Mouse (Mus musculus) stomach, embryonic 14.5 days (tissue): ENCODE data around the gene Metap1d. TPM values are rescaled to one million over a fixed set of nuclear protein-coding genes. Genes with fewer than 3 reads are reported as not detected.

Experiments used
- ATAC-seq: fragments of 200-750 bp; cut with Nextera tagmentation; 2 replicates; pipeline ENCODE4 v1.8.0; 2017; ENCODE audit warnings: low read depth, moderate TSS enrichment; ENCODE audit not compliant: insufficient number of reproducible peaks, insufficient read depth, low FRiP score
- H3K27ac ChIP-seq: fragments of 300-500 bp; sonication (generic); 2 replicates; pipeline ENCODE4 v1.5.1; 2014; ENCODE audit warnings: mild to moderate bottlenecking, low read length, moderate library complexity, mixed read lengths
- H3K27me3 ChIP-seq: fragments of 300-500 bp; sonication (generic); 2 replicates; pipeline ENCODE4 v1.6.1; 2014; ENCODE audit warnings: low read length, control low read depth, mixed read lengths; ENCODE audit not compliant: control insufficient read depth, insufficient read depth
- H3K36me3 ChIP-seq: fragments of 300-500 bp; sonication (generic); 2 replicates; pipeline ENCODE4 v1.6.1; 2014; ENCODE audit warnings: mild to moderate bottlenecking, control low read depth, low read length, moderate library complexity, mixed read lengths; ENCODE audit not compliant: control insufficient read depth, insufficient read depth
- H3K4me1 ChIP-seq: fragments of 300-500 bp; sonication (generic); 2 replicates; pipeline ENCODE4 v1.6.1; 2014; ENCODE audit warnings: low read length, control low read depth, mixed read lengths; ENCODE audit not compliant: control insufficient read depth, insufficient read depth
- H3K4me2 ChIP-seq: fragments of 300-500 bp; sonication (generic); replicated peaks from 2 replicates; pipeline ENCODE4 v1.6.1; 2014; ENCODE audit warnings: low read depth, low read length, control low read depth
- H3K4me3 ChIP-seq: fragments of 300-500 bp; sonication (generic); 2 replicates; pipeline ENCODE4 v1.5.1; 2014; ENCODE audit warnings: low read depth, low read length, control low read depth
- H3K9ac ChIP-seq: fragments of 300-500 bp; sonication (generic); replicated peaks from 2 replicates; pipeline ENCODE4 v1.6.1; 2014; ENCODE audit warnings: low read depth, mild to moderate bottlenecking, control low read depth, low read length, moderate library complexity, mixed read lengths
- H3K9me3 ChIP-seq: fragments of 300-500 bp; sonication (generic); 2 replicates; pipeline ENCODE4 v1.6.1; 2016; ENCODE audit warnings: low read depth, low read length, control low read depth; ENCODE audit not compliant: control insufficient read depth
- WGBS: fragments of 180-500 bp; shearing (Covaris S2); extraction: QIAGEN DNeasy Blood & Tissue Kit; methylation state at CpG from one replicate; pipeline ENCODE4 v1.1.7; 2014; 5-methylcytosine and 5-hydroxymethylcytosine counted together
- polyA plus RNA-seq: library from polyadenylated mRNA; unstranded; fragments of >200 nt; fragmentation: Nextera tagmentation; extraction: Ambion mirVana; gene quantifications from 2 replicates; pipeline ENCODE4 v1.2.1, GENCODE M21; 2014

Gene Metap1d
- polyA plus RNA-seq, result 46.9 and 52.9 TPM in 2 replicates

GRCm38 (mm10) chr2:71453161-71453916 lies at the start of gene Metap1d:
Gene Metap1d (plus strand): TSS chr2:71453276.
- Histone ChIP-seq H3K27me3 (0 out of 2 replicates have a peak, but pooled peaks cover 4% of the 10 kb centered on the region), H3K9me3 (no peaks in the 10 kb centered on the region), H3K4me1 (no peaks in the 10 kb centered on the region), H3K27ac (no peak within 1 kb of the TSS), H3K36me3 (no peaks in the 10 kb centered on the region), H3K9ac (peak within 1 kb of the TSS; percentile 19; the same call in 1 of the 2 replicates), H3K4me3 (peak within 1 kb of the TSS; percentile 36), H3K4me2 (peak within 1 kb of the TSS; percentile 48)
- under 1% methylated on average over 61 of the region's 61 CpGs for WGBS
- peak; percentile 96 for ATAC-seq

GRCm38 (mm10) chr2:71405613-71406012 lies 47.5 kb upstream of the Metap1d start:
- Histone ChIP-seq H3K27me3 (no peaks in the 10 kb centered on the region), H3K36me3 (peaks cover 9% of the 10 kb centered on the region; the same call in 1 of the 2 replicates), H3K9me3 (no peaks in the 10 kb centered on the region), H3K27ac (no peak overlapping the region), H3K4me3 (no peak overlapping the region), H3K4me2 (no peak overlapping the region), H3K4me1 (no peaks in the 10 kb centered on the region), H3K9ac (no peak overlapping the region)
- 93% methylated on average over 1 of the region's 1 CpGs for WGBS
- ATAC-seq, result no peak

GRCm38 (mm10) chr2:71418760-71419280 lies 34.3 kb upstream of the Metap1d start:
- Histone ChIP-seq H3K27ac (no peak overlapping the region), H3K27me3 (no peaks in the 10 kb centered on the region), H3K36me3 (peaks cover 17% of the 10 kb centered on the region), H3K9ac (no peak overlapping the region), H3K9me3 (no peaks in the 10 kb centered on the region), H3K4me3 (no peak overlapping the region), H3K4me2 (no peak overlapping the region), H3K4me1 (no peaks in the 10 kb centered on the region)
- 81% methylated on average over 3 of the region's 3 CpGs for WGBS
- ATAC-seq, result no peak

GRCm38 (mm10) chr2:71419408-71419807 lies 33.7 kb upstream of the Metap1d start:
- H3K4me1 ChIP-seq, result no peaks in the 10 kb centered on the region
- 88% methylated on average over 3 of the region's 3 CpGs for WGBS
- H3K36me3 ChIP-seq, result peaks cover 17% of the 10 kb centered on the region
- no peak overlapping the region for H3K4me2 ChIP-seq
- no peak overlapping the region for H3K9ac ChIP-seq
- no peaks in the 10 kb centered on the region for H3K27me3 ChIP-seq
- no peak overlapping the region for H3K4me3 ChIP-seq
- ATAC-seq, result no peak
- H3K9me3 ChIP-seq, result no peaks in the 10 kb centered on the region
- no peak overlapping the region for H3K27ac ChIP-seq

- H3K4me2 ChIP-seq, result no peak overlapping the region
- no peaks in the 10 kb centered on the region for H3K9me3 ChIP-seq
- no peak overlapping the region for H3K9ac ChIP-seq
- H3K36me3 ChIP-seq, result peaks cover 15% of the 10 kb centered on the region
- H3K4me1 ChIP-seq, result no peaks in the 10 kb centered on the region
- no peaks in the 10 kb centered on the region for H3K27me3 ChIP-seq
- no peak for ATAC-seq
- WGBS, result 96% methylated on average over 9 of the region's 9 CpGs
- no peak overlapping the region for H3K27ac ChIP-seq
- H3K4me3 ChIP-seq, result no peak overlapping the region
Measured at GRCm38 (mm10) chr2:71420895-71421425, 32.1 kb upstream of the Metap1d start.

- Histone ChIP-seq H3K27ac (no peak overlapping the region), H3K4me3 (no peak overlapping the region), H3K27me3 (no peaks in the 10 kb centered on the region), H3K4me2 (no peak overlapping the region), H3K36me3 (peaks cover 15% of the 10 kb centered on the region), H3K4me1 (no peaks in the 10 kb centered on the region), H3K9ac (no peak overlapping the region), H3K9me3 (no peaks in the 10 kb centered on the region)
- no peak for ATAC-seq
- 80% methylated on average over 4 of the region's 4 CpGs for WGBS
Measured at GRCm38 (mm10) chr2:71424545-71424944, 28.5 kb upstream of the Metap1d start.

GRCm38 (mm10) chr2:71435440-71435839 lies 17.6 kb upstream of the Metap1d start:
- Histone ChIP-seq H3K4me2 (no peak overlapping the region), H3K27ac (no peak overlapping the region), H3K36me3 (peaks cover 23% of the 10 kb centered on the region), H3K4me1 (no peaks in the 10 kb centered on the region), H3K9me3 (no peaks in the 10 kb centered on the region), H3K9ac (no peak overlapping the region), H3K27me3 (no peaks in the 10 kb centered on the region), H3K4me3 (no peak overlapping the region)
- 89% methylated on average over 3 of the region's 4 CpGs for WGBS
- no peak for ATAC-seq

- Histone ChIP-seq H3K9me3 (no peaks in the 10 kb centered on the region), H3K27ac (no peak overlapping the region), H3K9ac (no peak overlapping the region), H3K4me3 (no peak overlapping the region), H3K4me2 (no peak overlapping the region), H3K36me3 (peaks cover 15% of the 10 kb centered on the region), H3K4me1 (no peaks in the 10 kb centered on the region), H3K27me3 (no peaks in the 10 kb centered on the region)
- 29% methylated on average over 2 of the region's 2 CpGs for WGBS
- ATAC-seq, result no peak
Measured at GRCm38 (mm10) chr2:71443376-71443775, 9.7 kb upstream of the Metap1d start.
